Mouse (Mus musculus): Measurements from ENCODE around the gene Lamtor4. TPM values are rescaled to one million over a fixed set of nuclear protein-coding genes. Genes with fewer than 3 reads are reported as not detected.

Lamtor4 gene
- polyA plus RNA-seq, 1 experiment from 2014 or later = 71.9 TPM

DNA sequence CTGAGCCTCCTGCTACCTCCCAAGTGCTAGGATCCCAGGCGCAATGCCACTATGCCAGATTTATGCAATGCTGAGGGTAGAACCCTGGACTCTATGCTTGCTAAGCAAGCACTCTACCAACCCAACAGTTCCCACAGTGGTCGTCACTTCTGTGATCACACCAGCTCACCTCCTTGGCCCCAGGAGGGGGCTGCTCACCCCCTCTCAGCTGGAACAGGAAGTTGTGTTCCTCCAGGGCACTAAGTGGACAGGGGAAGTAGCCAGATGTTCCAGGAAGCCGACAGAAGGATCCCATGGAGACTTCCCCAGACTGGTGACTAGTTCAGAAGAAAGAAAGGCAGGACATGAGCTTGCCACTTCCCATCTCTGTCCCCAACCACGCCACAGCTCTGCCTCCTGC, 6.7 kb downstream of the Lamtor4 start:
- no peak overlapping the region for H3K9ac ChIP-seq
- no peaks in the 10 kb centered on the region for H3K27me3 ChIP-seq (replicated peaks)
- no peak overlapping the region for H3K27ac ChIP-seq
- no peaks in the 10 kb centered on the region for H3K9me3 ChIP-seq
- peaks cover 21% of the 10 kb centered on the region; the same call in 1 of the 2 replicates for H3K36me3 ChIP-seq
- WGBS = 68% methylated on average over 4 of the region's 4 CpGs
- H3K4me2 ChIP-seq = 0 out of 2 replicates have a peak overlapping the region, but pooled peaks have one; percentile 77
- H3K4me3 ChIP-seq (replicated peaks) = peak overlapping the region; percentile 78; the same call in 1 of the 2 replicates
- ATAC-seq (ENCODE audit: insufficient read depth, low FRiP score, low read depth) = no peak
- peaks cover 20% of the 10 kb centered on the region for H3K4me1 ChIP-seq

DNA sequence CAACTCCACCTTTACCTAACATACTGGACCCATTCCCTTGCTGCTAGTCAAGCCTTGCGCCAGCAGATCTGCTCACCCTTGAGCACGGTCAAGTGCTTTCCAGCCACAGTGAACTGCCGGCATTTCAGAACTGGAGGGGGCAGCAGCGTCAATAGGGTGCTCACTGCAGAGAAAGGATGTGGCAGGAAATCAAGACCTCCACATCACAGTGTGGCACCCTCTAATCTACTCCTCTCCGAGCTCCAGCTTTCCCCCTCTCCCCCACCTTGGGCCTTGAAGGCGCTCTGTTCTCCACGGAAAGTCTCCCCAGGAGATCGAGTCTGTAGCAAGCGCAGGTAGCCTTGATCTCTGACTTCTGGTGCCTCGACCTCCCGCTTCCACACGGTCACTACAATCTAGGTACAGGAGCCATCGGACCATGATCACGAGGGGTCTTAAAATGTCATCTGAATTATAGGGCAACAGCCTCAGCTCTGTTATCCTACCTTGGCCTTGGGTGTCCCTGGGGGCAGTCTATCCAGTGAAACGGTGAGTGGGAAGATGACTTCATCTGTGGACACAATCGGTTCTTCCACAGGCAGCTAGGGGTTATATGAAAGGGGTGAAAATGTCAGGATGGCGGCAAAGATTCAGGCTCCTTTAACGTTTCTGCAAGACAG, 7.4 kb downstream of the Lamtor4 start:
- H3K36me3 ChIP-seq = peaks cover 21% of the 10 kb centered on the region; the same call in 1 of the 2 replicates
- peak overlapping the region; percentile 78 for H3K4me3 ChIP-seq (replicated peaks)
- H3K9me3 ChIP-seq = no peaks in the 10 kb centered on the region
- H3K4me2 ChIP-seq = peak overlapping the region; percentile 77
- ATAC-seq (ENCODE audit: insufficient read depth, low FRiP score, low read depth) = no peak
- peak overlapping the region; percentile 78 for H3K9ac ChIP-seq
- WGBS = 58% methylated on average over 18 of the region's 18 CpGs
- H3K27ac ChIP-seq = no peak overlapping the region
- peaks cover 20% of the 10 kb centered on the region for H3K4me1 ChIP-seq
- no peaks in the 10 kb centered on the region for H3K27me3 ChIP-seq (replicated peaks)

DNA sequence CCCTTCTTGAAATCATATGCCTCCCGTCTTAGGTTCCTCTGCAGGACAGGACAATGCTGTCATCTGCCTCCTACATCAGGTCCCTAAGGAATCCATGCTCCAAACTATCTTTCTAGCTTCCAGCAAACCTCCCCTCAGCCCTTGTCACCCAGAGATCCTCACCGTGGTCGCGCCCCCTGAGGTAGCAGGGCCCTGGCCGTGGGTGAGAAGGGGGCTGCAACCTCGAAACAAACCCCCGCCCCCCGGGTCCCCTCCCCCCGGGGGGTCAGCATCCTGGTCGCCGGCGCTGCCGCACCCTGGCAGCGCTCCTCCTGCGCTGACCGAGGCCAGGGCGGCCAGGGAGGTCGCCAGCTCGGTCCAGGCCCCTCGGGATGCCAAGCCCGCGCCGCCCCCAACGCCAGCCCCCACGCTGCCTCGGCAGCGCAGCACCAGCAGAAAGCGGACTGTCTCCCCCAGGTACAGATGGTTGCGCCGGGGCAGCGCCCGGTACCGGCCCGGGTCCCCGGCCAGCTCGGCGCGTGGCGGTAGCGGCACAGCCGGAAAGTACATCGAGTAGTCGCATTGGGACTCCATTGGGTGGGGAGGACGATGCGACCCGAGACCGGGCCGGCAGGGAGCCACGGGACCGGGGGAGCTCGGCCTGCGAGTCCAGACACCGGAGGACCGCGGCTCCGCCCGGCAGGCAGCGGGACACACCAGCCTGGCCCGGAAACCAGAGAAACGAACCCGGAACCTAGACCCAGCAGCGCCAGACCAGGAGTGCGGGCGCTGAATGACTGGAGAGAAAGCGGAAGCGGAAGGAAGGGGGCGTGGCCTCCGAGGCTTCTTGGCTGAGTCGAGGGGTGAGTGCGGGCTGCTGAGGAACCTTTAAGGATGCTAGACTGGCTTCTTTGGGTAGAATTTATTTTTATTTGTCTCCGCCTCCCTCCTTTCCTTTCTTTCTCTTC, 8.3 kb downstream of the Lamtor4 start, which contains the start of gene BC037034:
Gene BC037034, minus strand, starts transcription at position 774 of the 947 bp plus-strand sequence.
- Histone ChIP-seq H3K4me2 (peak within 1 kb of the TSS; percentile 77), H3K9me3 (no peaks in the 10 kb centered on the region), H3K36me3 (peaks cover 20% of the 10 kb centered on the region; the same call in 1 of the 2 replicates), H3K4me1 (peaks cover 20% of the 10 kb centered on the region), H3K27ac (peak within 1 kb of the TSS; percentile 79), H3K27me3 (replicated peaks) (no peaks in the 10 kb centered on the region), H3K9ac (peak within 1 kb of the TSS; percentile 78), H3K4me3 (replicated peaks) (peak within 1 kb of the TSS; percentile 78)
- peak; percentile 80 for ATAC-seq (ENCODE audit: insufficient read depth, low FRiP score, low read depth)
- under 1% methylated on average over 69 of the region's 71 CpGs for WGBS

DNA sequence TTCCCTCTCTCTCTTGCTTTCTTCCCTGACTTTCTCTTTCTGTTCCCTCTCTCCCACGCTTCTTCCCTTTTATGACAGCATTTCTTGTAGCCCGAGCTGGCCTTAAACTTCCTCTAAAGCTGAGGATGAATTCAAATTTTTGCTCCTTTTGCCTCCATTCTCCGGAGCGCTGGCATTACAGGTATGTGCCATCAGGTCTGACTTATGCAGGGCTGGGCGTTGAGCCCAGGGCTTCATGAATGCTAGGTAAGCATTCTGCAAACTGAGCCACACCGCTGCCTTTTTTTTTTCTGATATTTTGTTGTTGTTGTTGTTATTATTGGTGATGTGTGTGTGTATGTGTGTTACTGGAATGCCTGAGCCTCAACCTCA, 8.9 kb downstream of the Lamtor4 start:
- Histone ChIP-seq H3K9ac (peak overlapping the region; percentile 78), H3K27me3 (replicated peaks) (no peaks in the 10 kb centered on the region), H3K27ac (peak overlapping the region; percentile 79), H3K36me3 (peaks cover 14% of the 10 kb centered on the region; the same call in 1 of the 2 replicates), H3K9me3 (no peaks in the 10 kb centered on the region), H3K4me3 (replicated peaks) (peak overlapping the region; percentile 78), H3K4me1 (peaks cover 20% of the 10 kb centered on the region), H3K4me2 (peak overlapping the region; percentile 77)
- 8% methylated on average over 6 of the region's 6 CpGs for WGBS
- no peak for ATAC-seq (ENCODE audit: insufficient read depth, low FRiP score, low read depth)

DNA sequence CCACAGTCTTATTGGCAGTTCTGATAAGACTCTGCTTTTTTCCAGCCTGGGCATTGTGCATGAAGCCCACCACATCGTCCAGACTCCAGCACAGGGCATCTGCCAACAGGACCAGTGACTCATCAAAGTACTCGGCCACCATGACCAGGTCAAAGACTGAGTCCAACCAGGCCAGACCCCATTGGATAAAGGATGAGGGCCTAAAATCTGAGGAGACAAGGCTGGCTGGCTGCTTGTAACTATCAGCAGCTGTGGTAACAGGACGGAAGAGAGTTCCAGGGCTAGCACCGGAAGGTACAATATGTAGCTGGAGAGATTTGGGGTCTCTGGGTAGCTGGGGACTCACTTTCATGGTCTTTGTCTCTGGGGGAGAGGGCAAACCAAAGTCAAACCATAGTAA, 10.4 kb downstream of the Lamtor4 start:
- Histone ChIP-seq H3K27ac (no peak overlapping the region), H3K36me3 (0 out of 2 replicates have a peak, but pooled peaks cover 9% of the 10 kb centered on the region), H3K9ac (no peak overlapping the region), H3K4me1 (peaks cover 20% of the 10 kb centered on the region), H3K4me3 (replicated peaks) (no peak overlapping the region), H3K27me3 (replicated peaks) (no peaks in the 10 kb centered on the region), H3K4me2 (no peak overlapping the region), H3K9me3 (no peaks in the 10 kb centered on the region)
- no peak for ATAC-seq (ENCODE audit: insufficient read depth, low FRiP score, low read depth)
- WGBS = 93% methylated on average over 4 of the region's 4 CpGs

DNA sequence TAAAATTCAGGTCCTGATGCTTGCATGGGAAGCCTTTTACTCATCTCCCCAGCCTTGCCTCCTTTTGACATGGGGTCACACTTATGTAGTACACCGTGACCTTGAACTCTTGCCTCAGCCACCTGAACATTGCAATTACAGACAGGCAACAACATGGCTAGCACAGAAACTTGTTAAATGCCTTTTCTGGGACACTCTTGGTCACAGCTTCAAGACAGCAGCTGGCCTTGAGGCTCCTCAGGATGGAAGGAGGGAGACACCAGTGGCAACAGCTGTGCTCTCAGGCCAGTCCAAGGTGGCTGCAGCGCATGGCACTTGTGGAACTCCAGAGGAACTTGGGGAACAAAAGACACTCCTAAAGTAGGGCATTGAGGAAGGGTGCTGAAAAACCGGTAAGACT, 11.8 kb downstream of the Lamtor4 start:
- ATAC-seq (ENCODE audit: insufficient read depth, low FRiP score, low read depth) = no peak
- Histone ChIP-seq H3K27me3 (replicated peaks) (no peaks in the 10 kb centered on the region), H3K4me2 (no peak overlapping the region), H3K4me1 (peaks cover 19% of the 10 kb centered on the region), H3K27ac (no peak overlapping the region), H3K9ac (no peak overlapping the region), H3K4me3 (replicated peaks) (no peak overlapping the region), H3K36me3 (0 out of 2 replicates have a peak, but pooled peaks cover under 1% of the 10 kb centered on the region), H3K9me3 (no peaks in the 10 kb centered on the region)
- WGBS = 87% methylated on average over 3 of the region's 3 CpGs

DNA sequence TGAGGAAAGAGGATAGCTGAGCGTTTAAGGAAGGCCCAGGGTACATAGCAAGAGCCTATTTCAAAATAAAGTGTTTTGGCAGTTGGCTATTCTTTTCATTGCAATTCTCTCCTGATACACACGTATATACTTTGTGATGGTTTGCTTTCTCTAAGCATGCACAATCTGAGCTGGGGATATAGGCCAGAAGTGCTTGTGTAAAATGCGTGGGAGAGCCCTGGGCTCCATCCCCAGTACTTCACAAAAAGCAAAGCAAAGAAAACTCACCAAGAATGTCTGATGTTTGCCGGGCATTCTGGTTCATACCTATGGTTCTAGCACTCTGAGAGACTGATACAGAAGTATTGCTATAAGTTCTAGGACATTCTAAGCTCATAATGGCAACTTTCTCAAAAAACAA, 13.7 kb downstream of the Lamtor4 start:
- WGBS = 74% methylated on average over 4 of the region's 4 CpGs

DNA sequence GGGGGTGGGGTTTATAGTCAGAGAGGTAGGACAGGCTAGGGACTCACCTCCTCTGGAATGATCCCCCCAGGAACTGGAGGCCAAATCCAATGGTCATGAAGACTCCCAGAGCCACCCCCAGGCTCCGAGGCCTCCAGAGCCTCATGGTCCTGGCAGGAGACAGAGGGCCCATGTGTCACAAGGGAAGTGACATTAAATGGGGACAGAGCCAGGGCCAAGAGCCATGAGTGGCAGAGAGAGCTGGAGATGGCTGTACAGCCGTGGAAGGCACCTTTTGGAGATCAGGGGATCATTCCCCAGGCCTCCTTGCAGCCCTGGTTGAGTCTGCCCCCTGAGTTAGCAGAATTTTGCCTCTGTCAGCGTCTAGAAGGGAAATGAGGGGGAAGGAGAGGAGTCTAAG, 15.9 kb downstream of the Lamtor4 start:
- Histone ChIP-seq H3K4me1 (peaks cover 16% of the 10 kb centered on the region), H3K9ac (no peak overlapping the region), H3K27me3 (replicated peaks) (no peaks in the 10 kb centered on the region), H3K9me3 (no peaks in the 10 kb centered on the region), H3K4me2 (no peak overlapping the region), H3K4me3 (replicated peaks) (no peak overlapping the region), H3K36me3 (no peaks in the 10 kb centered on the region), H3K27ac (no peak overlapping the region)
- 62% methylated on average over 3 of the region's 3 CpGs for WGBS
- no peak for ATAC-seq (ENCODE audit: insufficient read depth, low FRiP score, low read depth)

More for the DNA sequence above, 13.7 kb downstream of the Lamtor4 start:
- no peak for ATAC-seq (ENCODE audit: insufficient read depth, low FRiP score, low read depth)
- no peaks in the 10 kb centered on the region for H3K27me3 ChIP-seq (replicated peaks)
- H3K9ac ChIP-seq = no peak overlapping the region
- H3K27ac ChIP-seq = no peak overlapping the region
- H3K4me3 ChIP-seq (replicated peaks) = no peak overlapping the region
- H3K4me2 ChIP-seq = no peak overlapping the region
- H3K36me3 ChIP-seq = no peaks in the 10 kb centered on the region
- peaks cover 16% of the 10 kb centered on the region for H3K4me1 ChIP-seq
- H3K9me3 ChIP-seq = no peaks in the 10 kb centered on the region

DNA sequence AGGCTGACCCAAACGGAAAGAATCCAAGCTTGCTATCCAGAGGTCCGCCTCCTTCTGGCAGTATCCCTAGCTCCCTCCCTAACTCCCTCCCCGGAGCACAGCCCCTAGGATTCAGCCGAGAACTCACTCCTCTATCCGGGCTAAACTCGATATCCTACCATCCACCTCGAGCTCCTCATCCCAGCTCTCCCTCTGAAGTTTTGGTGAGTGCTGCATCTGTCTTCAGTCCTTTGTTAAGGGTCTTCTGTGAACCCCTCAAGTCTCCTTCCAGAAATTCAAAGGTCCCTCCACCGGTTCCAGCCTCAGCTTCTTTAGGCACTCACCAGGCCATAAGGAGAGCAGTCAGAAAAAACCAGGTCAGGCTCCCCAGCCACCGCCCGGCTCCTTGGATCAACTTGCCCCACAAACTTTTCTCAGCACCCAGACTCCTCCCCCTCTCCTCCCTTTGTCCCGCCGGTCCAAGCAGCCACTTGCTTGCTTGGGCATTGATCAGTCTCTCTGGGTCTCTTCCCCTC, 17.2 kb downstream of the Lamtor4 start, which contains the start of gene Gal3st4:
Gene Gal3st4, minus strand, starts transcription at position 432 of the 515 bp plus-strand sequence.
- ATAC-seq (ENCODE audit: insufficient read depth, low FRiP score, low read depth) = no peak
- peak within 1 kb of the TSS; percentile 27 for H3K4me3 ChIP-seq (replicated peaks)
- peak within 1 kb of the TSS; percentile 57 for H3K27ac ChIP-seq
- WGBS = 7% methylated on average over 12 of the region's 12 CpGs
- no peaks in the 10 kb centered on the region for H3K27me3 ChIP-seq (replicated peaks)
- H3K4me1 ChIP-seq = peaks cover 19% of the 10 kb centered on the region
- H3K36me3 ChIP-seq = no peaks in the 10 kb centered on the region; the same call in 1 of the 2 replicates
- H3K9ac ChIP-seq = no peak within 1 kb of the TSS
- H3K4me2 ChIP-seq = peak within 1 kb of the TSS; percentile 47
- no peaks in the 10 kb centered on the region for H3K9me3 ChIP-seq

DNA sequence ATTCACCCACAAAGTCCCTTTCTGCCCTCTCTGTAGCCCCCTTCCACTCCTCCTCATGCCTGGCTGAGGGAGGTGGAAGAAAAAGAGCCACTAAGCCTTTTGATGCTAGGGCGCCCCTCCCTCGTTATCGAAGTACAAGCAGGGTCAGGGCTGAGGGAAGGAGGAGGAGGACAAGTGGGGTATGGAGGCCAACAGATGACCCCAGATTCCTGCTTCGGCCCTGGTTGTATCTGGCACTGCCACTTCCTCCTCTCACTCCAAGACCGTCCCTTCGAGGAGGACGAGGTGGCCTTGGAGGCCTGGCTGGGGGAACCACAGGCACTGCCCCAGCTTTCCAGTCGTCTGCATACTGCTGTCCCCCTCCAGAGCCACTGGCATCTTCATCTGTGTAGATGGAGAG, 18.9 kb downstream of the Lamtor4 start:
- no peak for ATAC-seq (ENCODE audit: insufficient read depth, low FRiP score, low read depth)
- no peaks in the 10 kb centered on the region; the same call in 1 of the 2 replicates for H3K36me3 ChIP-seq
- no peaks in the 10 kb centered on the region for H3K27me3 ChIP-seq (replicated peaks)
- no peak overlapping the region for H3K4me3 ChIP-seq (replicated peaks)
- H3K27ac ChIP-seq = no peak overlapping the region
- no peak overlapping the region for H3K9ac ChIP-seq
- no peak overlapping the region for H3K4me2 ChIP-seq
- 81% methylated on average over 8 of the region's 8 CpGs for WGBS
- H3K4me1 ChIP-seq = peaks cover 27% of the 10 kb centered on the region
- H3K9me3 ChIP-seq = no peaks in the 10 kb centered on the region

DNA sequence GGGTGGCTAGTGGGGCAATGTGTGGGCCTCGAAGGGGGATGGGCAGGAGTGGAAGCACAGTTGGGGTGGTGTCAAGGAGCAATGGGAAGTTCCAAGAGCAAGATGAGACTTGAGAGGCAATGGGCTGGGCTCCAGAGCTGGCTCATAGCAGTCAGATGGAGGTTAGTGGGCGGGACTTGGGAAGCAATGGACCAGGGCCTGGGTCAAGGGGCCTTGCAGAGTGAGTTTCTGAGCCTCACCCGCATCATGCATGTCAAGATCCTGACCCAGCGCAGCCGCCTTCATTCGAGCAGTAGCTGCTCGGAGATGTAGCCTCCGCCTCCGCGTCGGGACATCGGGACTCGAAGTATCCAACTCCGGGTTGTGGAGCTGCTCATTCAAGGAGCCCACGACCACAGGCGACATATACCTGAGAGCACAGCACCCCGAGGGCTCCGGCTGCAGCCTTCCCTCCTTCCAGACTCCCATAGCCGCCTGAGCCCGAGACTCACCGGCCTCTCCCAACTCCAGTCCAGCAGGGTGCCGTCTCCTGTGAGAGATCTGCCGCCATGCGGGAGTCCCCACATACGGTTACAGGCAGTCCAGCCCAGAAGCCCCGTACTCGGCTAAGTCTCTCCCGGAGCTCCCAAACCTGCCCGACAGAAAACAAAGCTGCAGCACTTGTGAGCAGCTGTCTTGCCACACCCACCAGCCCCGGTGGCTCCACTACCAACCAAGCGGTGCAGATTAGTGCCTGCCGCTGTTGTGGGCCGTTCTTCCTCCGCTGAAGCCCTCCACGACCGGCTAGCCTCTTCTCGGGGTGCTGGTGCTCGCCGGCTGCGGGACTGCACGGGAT, 20.2 kb downstream of the Lamtor4 start:
- Histone ChIP-seq H3K9me3 (no peaks in the 10 kb centered on the region), H3K36me3 (no peaks in the 10 kb centered on the region; the same call in 1 of the 2 replicates), H3K4me3 (replicated peaks) (no peak overlapping the region; the same call in 1 of the 2 replicates), H3K4me1 (peaks cover 32% of the 10 kb centered on the region), H3K27ac (peak overlapping the region; percentile 55), H3K27me3 (replicated peaks) (no peaks in the 10 kb centered on the region), H3K9ac (no peak overlapping the region), H3K4me2 (peak overlapping the region; percentile 42)
- 34% methylated on average over 41 of the region's 41 CpGs for WGBS
- ATAC-seq (ENCODE audit: insufficient read depth, low FRiP score, low read depth) = no peak

All from stomach, embryonic 15.5 days (tissue).